Mouse (Mus musculus): ENCODE measurements around the gene Astn1.

DNA sequence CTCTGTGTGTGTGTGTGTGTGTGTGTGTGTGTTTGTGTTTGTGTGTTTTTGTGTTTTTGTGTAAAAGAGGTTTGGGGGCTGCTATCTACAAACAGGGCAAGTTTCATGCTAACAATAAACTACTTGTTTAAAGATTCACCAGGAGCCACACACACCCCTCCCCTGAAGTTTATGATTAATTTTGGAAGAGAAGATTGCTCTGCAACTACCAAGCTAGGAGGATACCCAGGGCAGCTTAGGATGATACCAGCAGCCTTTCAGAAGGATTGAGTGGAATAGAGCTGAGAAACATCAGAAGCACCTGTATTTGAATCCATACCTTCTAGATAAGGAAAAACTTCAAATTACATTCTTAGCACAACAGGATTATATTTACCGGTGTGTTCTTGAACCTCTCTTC, 242.1 kb downstream of the Astn1 start:
- TF ChIP-seq CTCF (IDR thresholded peaks at IDR 0.05; ENCODE audit: low read depth) (no peak), EP300 (IDR thresholded peaks at IDR 0.05; ENCODE audit: low read depth) (no peak)
